Mouse (Mus musculus) cerebellum, adult (tissue): ENCODE measurements around the gene Fem1a.
A peak's percentile ranks its signal among the peaks of the same experiment; 100 is the strongest.

Experiments used
- ATAC-seq: cut with Nextera tagmentation; 2 replicates; pipeline ENCODE4 v1.9.2; 2017; ENCODE audit warnings: mild to moderate bottlenecking, moderate library complexity, mixed read lengths; ENCODE audit not compliant: insufficient number of reproducible peaks, low FRiP score, low TSS enrichment

The Fem1a gene

DNA sequence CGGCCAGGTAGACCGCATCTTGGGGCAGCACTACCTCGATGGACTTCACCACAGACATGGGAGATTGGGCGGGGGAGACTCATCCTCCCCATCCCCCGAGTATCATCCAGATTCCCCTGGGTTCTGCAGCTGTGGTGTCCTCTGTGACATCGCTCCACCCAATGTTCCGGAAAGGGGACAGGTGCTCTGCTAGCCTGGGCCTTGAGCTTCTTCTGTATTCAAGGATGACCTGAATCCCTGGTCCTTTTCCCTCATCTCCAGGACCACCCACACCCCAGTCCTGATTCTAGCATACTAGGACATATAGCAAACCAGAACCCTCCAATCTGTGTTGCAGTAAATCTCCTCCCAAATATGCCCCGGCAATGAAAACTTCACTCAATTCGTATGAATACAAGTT lies 43.6 kb downstream of the Fem1a start, which contains the start of gene Arrdc5:
Gene Arrdc5, minus strand, starts transcription at position 101 of the 400 bp plus-strand sequence.
- ATAC-seq, result no peak

DNA sequence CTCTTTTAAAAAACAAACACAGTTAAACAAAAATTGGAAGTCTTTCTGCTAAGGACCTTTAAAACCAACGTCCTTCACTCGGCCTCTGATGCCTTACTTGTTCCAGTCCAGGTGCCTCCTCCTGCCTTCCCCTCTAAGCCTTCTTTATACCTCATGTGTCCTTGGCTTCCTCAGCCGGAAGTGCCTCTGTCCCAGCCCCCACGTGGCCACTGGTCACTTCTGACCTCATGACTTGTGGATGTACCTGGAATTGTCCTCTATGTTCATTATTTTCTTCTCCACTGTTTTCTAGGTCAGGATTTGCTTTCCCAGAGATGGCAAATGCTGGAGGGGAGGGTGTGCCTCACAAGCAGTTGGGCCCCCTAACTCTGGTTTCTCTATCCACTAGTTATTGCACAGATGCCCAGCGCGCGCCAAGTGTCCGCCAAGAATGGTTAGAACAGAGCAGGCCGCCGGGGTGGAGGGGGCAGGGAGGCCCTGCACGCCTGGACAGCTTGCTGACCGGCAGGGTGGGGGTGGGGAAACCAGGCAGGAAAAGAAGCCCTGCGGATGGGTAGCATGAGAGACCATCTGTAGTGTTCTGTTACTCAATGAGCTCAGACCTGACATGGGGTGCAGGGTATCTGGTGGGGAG lies 45.9 kb downstream of the Fem1a start:
- ATAC-seq, result no peak

DNA sequence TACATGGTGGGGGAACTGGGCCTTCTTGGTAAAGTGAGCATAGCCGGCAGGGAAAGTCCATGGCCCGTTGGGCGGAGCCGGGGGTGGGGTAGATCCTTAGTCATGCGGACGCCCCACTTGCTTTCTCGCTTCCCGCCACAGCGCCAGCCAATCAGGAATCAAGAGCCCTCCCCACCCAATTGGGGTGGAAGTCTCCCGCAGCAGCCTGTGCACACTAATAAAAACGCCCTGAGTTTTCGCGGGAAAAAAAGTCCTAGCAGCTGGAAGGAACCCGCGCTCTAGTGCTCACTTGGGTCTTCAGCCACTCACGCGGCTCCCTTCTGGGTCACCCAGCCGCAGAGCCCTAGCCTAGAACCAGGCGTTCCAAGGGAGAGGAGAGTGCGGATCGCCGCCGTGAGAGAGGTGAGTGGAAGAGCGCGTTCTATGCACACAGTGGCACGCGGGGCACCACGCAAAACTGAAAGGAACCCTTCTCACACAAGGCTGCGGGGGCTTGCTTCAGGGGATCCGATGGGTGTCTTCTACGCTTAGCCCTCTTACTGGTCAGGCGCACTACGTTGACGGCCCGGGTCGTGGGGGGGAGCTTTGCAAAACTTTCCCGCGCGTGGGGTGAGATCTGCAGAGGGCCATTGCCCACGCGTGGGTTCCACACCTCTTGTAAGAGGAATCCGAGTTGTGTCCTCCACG lies 46.7 kb downstream of the Fem1a start, which contains the start of gene Uhrf1:
Gene Uhrf1, plus strand, starts transcription at position 162 of the 687 bp plus-strand sequence.
- ATAC-seq, result no peak

DNA sequence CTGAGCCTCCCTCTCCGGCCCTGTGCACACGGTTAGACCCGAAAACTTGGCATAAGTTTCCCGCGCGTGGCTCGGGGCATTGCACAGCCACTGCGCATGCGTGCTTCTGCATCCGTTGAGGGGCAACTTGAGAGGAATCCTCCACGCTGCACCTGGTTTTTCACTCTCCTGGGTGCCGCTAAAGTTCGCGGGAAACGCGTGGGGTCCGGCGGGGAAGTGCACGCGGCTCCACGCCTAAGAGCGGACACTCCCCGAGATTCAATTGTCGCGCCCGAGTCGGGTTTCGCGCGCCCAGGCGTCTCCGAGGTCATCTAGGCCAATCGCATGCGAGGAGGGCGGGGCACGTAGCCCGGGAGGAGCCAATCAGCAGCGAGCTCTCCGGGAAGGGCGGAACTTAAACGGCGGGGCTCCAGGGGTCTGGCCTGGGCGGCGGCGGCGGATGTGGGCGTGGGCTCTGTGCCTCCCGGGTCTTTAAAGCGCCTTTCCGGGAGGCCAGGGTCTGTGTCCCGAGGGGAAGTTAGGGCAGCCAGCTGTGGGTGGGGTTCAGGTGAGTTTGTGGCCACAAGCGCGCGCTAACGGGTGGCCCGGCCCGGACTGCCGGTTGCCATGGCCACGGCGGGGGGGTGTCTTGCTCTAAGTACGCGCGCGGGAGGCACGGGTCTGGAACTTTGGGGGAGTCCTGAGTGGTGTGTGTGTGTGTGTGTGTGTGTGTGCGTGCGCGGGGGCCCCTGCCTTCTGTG lies 47.4 kb downstream of the Fem1a start:
- peak; percentile 96 for ATAC-seq

DNA sequence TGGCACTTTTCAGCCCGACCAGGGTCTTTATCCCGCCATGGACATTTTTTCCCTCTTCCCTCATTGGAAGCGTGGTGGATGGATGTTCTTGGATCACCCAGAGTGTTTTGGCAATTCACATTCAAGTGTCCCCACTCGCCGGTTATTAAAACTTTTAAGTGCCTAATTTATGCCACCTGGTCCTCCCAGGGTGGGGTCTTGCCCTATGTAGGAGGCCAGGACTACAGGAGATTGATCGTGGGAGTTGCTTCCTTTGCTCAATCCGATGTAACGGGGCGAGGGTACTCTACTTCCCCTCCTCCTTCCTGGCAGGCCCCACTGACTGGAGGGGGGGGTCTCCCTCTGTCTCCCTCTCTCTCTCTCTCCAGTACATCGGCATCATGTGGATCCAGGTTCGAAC lies 48.1 kb downstream of the Fem1a start:
- ATAC-seq, result no peak

DNA sequence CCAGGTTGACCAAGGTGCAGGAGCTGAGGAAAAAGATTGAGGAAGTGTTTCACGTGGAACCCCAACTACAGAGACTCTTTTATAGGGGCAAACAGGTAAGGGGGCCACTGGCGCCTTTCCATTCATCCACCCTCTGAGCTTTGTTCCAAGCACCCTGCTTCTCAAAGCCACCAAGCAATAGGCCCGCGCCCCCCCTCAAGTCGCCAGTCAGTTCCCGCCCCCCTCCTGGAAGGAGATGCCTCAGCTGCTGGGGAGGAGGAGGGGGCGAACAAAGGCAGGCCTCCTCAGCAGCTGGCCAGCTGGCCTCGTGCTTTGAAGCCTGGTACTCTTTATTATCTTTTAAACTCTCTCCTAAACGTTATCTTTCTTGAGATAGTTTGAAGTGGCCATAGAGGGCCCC lies 48.5 kb downstream of the Fem1a start:
- ATAC-seq, result no peak

DNA sequence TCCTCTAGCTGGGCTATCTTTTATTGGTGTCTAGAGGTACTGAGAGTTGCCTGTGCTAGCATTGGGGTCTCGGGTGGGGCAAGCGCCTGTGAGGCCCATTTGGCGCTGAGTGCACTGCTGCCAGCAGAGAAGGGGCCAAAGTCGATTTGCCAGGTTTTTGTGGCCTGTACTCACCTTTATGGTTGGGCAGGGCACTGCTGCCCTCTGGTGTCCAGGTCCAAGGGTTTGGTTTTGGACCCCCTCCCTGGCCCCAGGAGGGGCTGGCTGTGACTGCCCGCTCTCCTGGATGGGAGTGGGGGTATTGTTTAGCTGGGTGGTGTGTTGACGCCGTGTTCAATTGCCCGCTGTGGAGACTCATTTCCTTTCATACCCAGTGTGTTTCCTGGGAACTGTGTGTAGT lies 49.2 kb downstream of the Fem1a start:
- ATAC-seq, result no peak

GRCm38 (mm10) chr17:56308088-56308487 lies 51.5 kb downstream of the Fem1a start:
- ATAC-seq, result no peak

DNA sequence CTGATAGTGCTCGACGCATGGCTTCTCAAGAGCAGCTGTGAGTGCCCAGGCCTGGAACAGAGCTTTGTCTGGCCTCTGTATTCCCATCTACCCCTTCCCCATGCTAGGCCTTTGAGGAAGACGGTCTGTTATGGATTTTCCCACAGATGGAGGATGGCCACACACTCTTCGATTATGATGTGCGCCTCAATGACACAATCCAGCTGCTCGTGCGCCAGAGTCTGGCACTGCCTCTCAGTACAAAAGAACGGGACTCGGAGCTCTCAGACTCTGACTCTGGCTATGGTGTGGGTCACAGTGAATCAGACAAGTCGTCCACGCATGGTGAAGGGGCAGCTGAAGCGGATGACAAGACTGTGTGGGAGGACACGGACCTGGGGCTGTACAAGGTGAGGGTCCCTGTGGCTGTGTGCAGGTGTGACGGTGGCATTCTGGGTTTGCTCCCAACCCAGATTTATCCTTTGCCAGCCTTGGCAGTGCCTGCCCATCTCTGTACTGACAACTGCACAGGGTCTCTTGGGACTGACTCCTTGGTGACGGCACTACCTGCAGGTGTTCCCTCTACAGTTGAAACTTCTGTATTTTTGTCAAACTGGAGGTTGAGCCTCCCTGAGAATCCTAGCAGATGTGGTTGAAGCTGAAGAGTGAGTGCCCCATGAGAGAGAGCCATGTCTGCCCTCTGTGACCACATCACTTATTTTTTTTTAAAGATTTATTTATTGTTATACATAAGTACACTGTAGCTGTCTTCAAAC lies 52.8 kb downstream of the Fem1a start:
- ATAC-seq, result no peak
